Mouse (Mus musculus): ENCODE results near the gene Cdh4.

Cdh4 gene

GRCm38 (mm10) chr2:179852862-179853261 lies 410.6 kb downstream of the Cdh4 start:
- no peak for DNase-seq (ENCODE audit: low spot score in 2 of 2)

DNA sequence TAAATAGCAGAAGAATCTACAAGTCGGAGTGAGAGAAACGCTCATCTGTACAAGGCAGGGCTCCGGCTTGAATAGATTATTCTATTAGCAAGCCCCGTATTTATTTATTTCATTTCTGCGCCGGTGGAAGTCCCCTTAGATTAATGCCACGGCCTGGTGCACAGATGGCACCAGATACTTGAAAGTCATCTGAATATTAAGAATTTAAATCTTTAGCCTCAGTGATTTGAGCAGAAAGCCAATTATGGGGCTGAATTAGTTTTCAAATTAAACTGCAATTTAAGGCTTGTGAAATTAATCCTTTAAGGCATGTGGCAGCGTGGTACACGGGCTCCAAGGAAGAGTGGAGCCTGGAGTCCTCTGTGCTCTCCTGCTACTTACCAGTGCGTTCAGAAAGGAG lies 411.7 kb downstream of the Cdh4 start:
- DNase-seq (ENCODE audit: low spot score in 2 of 2), result no peak

DNA sequence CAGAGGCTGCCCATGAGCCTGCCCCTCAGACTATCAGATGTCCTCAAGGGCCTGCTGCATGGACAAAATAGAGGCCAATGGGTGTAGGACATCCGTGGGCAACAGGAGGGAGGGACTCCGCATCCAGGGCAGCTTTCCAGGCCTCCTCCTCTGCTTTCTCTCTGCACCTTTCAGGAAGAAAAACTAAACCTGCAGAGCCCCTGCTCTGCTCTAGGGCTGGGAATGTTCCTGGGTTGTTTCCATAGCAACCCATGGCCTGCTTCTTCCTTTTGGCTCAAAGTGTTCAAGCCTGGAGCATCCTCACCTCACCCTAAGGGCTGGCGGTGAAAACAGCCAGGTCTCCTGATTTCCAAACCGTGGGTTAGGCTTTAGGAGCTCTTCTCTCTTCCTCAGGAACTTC lies 414.9 kb downstream of the Cdh4 start:
- no peak for DNase-seq (ENCODE audit: low spot score in 2 of 2)

- no peak for DNase-seq (ENCODE audit: low spot score in 2 of 2)
Measured at GRCm38 (mm10) chr2:179862676-179863075, 420.4 kb downstream of the Cdh4 start.

GRCm38 (mm10) chr2:179863266-179863665 lies 421.0 kb downstream of the Cdh4 start:
- DNase-seq (ENCODE audit: low spot score in 2 of 2), result no peak

DNA sequence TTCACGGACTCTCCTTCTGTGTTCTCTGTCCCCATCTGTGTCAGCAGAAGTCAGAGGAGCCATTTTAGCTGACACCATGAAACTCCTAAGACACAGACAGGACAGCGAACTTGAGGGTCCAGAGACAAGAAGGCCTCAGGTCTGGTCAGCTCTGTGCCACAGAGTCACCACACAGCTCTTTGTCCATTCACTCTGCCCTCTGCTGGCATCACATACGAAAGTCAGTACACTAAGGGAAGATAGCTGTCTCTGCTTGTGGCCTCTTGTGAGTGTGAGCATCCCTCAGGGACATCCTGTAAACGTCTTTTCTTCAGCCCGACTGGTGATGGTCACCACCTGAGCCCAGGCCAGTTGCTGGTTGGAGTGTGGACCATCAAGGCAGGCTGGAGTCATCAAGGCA lies 422.9 kb downstream of the Cdh4 start:
- DNase-seq (ENCODE audit: low spot score in 2 of 2), result no peak

GRCm38 (mm10) chr2:179867669-179868068 lies 425.4 kb downstream of the Cdh4 start:
- no peak for DNase-seq (ENCODE audit: low spot score in 2 of 2)

DNA sequence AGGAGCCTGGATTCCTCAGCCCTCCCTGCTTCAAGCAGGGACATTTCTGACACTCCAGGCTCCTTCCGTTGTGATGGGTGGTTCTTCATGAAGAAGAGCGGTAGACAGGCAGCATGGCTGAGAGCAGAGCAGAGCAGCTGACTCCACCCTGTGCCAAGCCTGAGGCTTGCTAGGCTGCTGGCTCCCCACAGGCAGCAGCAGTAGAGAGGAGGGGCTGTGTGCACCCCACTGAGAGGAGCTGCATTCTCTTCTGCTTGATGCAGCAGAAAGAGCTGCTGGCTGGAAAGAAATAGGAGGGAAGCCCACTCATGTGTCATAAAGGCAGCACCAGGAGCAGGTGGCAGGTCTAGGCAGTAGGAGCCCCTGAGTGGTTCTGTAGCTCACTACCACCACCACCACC lies 427.6 kb downstream of the Cdh4 start:
- no peak for DNase-seq (ENCODE audit: low spot score in 2 of 2)

DNA sequence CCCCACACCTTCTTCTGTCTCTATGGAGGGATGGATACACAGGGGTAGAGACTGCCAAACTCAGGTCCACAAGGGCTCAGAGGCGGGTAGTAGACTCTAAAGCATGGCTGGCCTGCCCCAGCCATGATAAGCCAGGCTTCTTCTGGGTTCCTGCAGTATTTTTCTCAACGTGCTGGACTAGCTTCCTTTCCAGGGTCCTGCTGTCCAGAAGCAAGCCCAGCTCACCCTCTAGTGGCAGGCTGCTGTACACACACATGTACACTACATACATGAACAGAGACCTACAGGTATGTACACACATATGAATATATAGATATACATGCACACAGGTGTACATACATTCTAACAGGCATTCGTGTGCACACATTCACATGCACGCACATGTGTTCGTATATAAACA lies 430.5 kb downstream of the Cdh4 start:
- no peak for DNase-seq (ENCODE audit: low spot score in 2 of 2)

DNA sequence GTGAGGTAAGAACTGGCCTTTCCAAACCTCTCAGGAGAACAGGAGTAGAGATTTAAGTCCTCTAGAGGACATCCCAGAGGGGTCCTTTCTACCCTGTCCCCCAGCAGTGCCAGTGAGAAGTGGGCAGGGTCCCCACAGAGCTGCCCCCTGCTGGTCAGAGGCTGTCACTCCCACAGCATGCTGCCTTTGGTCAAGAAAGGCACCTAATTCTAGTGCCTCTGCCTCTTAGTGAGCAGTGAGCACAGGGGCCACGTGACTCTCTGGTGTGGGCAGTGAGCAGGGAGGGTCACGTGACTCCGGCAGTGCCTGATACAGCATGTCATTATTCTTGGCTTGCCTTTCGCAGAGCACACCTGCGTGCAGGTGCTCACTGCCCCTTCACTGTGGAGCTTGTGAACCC lies 431.1 kb downstream of the Cdh4 start:
- peak; percentile 5 to 30 for DNase-seq (ENCODE audit: low spot score in 2 of 2)

GRCm38 (mm10) chr2:179875147-179875546 lies 432.9 kb downstream of the Cdh4 start:
- peak; percentile 33 to 43 for DNase-seq (ENCODE audit: low spot score in 2 of 2)

DNA sequence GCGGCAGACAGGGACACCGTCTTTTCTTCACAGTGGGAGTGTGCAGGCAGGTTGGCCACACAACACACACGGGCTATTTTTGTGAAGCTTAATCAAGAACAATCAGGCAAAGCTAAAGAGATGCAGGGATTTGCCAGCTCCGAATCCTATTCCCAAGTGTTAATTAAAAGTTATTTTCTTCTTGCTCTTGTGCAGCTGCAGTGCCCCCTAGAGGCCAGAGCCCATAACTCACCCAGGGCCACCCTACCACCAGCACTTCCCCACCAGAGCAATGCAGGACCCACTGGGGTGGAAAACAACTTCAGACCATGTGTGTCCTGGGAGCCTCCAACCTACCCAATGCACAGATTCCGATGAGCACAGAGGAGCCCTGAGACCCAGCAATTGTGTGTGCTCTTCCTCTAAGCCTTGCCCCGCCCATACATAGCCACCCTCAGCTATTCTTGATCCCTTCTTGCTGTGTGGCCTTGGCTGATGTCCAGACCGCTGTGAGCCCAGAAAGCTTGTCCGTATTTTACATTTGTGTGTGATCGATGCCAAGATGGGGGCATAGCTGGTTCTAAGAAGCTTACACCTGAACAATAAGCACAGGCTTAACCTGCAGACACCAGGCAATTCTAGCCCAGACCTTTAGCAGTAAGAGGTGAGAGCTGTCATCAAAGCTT lies 435.5 kb downstream of the Cdh4 start:
- peak in 1 of 2 experiments; percentile 9 for DNase-seq (ENCODE audit: low spot score in 2 of 2)

DNA sequence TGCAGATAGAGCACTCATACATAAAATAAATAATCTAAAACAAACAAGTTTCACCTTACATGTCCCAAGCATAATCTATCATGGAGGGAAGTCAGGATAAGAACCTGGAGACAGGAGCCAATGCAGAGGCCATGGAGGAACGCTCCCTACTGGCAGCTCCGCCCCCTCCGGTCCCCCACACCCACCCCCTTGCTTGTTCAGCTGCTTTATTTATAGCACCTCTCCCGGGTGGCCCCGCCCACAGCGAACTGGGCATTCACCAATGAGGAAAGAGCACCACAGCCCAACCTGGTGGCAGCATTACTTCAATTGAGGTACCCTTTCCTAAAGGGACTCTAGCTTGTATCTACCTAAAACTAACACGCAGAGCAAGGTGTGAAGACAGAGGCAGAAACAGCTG lies 442.3 kb downstream of the Cdh4 start:
- DNase-seq (ENCODE audit: low spot score in 2 of 2), result no peak

- DNase-seq (ENCODE audit: low spot score in 2 of 2), result no peak
Measured at GRCm38 (mm10) chr2:179891048-179891447, 448.8 kb downstream of the Cdh4 start.

GRCm38 (mm10) chr2:179896949-179897348 lies 454.7 kb downstream of the Cdh4 start:
- DNase-seq (ENCODE audit: low spot score in 2 of 2), result no peak

DNA sequence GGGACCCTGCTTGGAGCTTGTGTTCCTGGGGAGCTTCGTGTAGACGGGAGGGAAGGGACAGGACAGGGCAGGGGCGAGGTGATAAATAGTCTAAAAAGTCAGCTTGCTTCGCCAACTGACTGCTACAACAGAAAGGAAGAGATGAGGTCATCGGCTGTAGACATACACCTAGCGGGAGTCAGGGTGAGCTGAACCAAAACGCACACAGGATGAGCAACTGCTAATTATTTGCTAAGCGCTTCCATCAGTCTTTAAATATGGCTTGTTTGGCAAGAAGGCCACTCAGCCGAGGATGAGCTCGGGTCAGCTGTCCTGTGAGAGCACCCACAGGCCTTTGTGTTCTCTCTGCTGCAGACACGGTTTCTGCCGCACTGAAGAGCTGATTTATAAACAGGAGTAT lies 470.7 kb downstream of the Cdh4 start:
- DNase-seq (ENCODE audit: low spot score in 2 of 2), result no peak

DNA sequence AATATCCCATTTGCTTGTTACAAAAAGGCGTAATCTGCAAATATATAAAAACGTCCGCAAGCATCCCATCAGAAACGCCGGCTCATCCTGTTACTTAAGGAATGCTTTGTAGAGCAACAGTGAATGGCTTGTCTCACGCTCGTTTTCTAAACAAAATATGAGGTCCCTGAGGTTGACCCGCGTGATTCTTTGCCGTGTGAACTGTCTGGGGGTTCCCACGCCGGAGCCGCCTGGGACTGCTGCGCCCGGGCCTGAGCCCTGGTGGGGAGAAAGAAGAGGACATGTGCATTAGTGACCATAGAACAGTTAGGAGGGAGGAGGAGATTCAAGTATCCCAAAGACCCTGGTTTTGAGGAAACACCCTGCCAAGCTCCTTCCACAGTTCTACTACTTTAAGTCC lies 471.1 kb downstream of the Cdh4 start:
- DNase-seq (ENCODE audit: low spot score in 2 of 2), result no peak

GRCm38 (mm10) chr2:179914246-179914645 lies 472.0 kb downstream of the Cdh4 start:
- no peak for DNase-seq (ENCODE audit: low spot score in 2 of 2)

DNA sequence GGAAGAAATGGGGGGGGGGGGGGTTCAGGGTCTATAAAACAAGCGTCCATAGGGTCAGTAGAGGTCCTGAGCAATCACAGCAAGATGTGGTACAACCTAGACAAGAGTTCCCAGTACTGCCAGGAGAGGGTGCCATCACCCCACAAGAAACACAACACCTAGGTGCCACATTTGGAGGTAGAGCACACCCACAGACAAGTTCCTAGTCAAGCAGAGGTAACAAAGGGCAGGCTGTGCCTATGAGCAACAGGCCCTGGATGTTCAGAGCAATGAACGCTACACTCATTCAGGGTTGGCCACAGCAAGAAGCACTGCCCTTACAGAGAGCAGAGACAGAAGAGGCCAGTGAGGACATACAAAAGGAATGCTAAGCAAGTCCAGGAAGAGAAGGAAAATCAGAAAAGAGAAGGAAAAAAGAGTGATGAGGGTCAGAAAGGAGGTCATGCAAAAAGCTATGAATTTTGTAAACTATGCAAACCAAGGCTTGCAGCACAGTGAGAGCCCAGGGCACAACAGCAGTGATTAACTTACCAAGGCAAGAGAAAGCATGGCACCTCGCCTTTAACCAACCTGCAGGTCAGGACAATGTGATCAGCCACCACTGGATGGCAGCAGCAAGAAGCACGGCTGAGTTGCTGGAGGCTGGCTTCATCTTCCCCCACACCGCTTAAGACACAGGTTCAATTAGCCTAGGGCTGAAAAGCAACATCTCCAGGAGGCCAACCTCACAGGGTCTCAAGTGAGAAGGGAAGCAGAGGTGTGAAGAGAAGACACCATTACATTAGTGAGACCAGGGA lies 474.8 kb downstream of the Cdh4 start:
- DNase-seq (ENCODE audit: low spot score in 2 of 2), result peak; percentile 73 to 75

- peak; percentile 12 to 56 for DNase-seq (ENCODE audit: low spot score in 2 of 2)
Measured at GRCm38 (mm10) chr2:179920042-179920441, 477.8 kb downstream of the Cdh4 start.

- DNase-seq (ENCODE audit: low spot score in 2 of 2), result no peak
Measured at GRCm38 (mm10) chr2:179921021-179921653, 478.9 kb downstream of the Cdh4 start.

GRCm38 (mm10) chr2:179924038-179924437 lies 481.8 kb downstream of the Cdh4 start:
- no peak for DNase-seq (ENCODE audit: low spot score in 2 of 2)

DNA sequence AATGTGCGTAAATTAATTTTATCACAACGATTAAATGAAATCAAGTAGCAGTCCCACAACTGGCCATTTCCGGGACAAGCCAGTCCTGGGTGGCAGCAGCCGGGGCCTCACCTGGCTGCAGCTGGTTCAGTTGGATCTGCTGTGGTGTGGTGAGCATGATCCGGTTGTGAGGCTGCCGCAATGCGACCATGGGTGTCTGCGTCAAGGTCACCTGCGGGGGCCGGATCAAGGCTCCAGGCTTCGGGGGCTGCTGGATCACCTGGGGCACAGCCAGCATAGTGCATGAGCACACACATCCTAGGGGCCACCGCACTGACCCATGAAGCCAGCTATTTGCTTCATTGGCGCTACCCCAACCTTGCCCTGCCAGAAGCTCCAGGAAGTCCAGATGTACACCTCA lies 486.9 kb downstream of the Cdh4 start:
- DNase-seq (ENCODE audit: low spot score in 2 of 2), result no peak
